Mouse (Mus musculus) liver, embryonic 15.5 days (tissue): ENCODE data around the gene Plekhh3. TPM values are rescaled to one million over a fixed set of nuclear protein-coding genes. Genes with fewer than 3 reads are reported as not detected.

Source experiments
- ATAC-seq: fragments of 200-750 bp; cut with Nextera tagmentation; 2 replicates; pipeline ENCODE4 v1.8.0; 2017; ENCODE audit warnings: moderate number of reproducible peaks, mild to moderate bottlenecking, moderate library complexity; ENCODE audit not compliant: insufficient read depth
- H3K27ac ChIP-seq: fragments of 300-500 bp; sonication (generic); replicated peaks from 2 replicates; pipeline ENCODE4 v1.5.1; 2015; ENCODE audit warnings: mild to moderate bottlenecking, inconsistent platforms
- H3K27me3 ChIP-seq: fragments of 300-500 bp; sonication (generic); 2 replicates; pipeline ENCODE4 v1.6.1; 2015; ENCODE audit warnings: mild to moderate bottlenecking, inconsistent platforms
- H3K36me3 ChIP-seq: fragments of 300-500 bp; sonication (generic); replicated peaks from 2 replicates; pipeline ENCODE4 v1.6.1; 2015; ENCODE audit warnings: moderate library complexity, mild to moderate bottlenecking, inconsistent platforms
- H3K4me1 ChIP-seq: fragments of 300-500 bp; sonication (generic); replicated peaks from 2 replicates; pipeline ENCODE4 v1.6.1; 2015; ENCODE audit warnings: inconsistent platforms
- H3K4me2 ChIP-seq: fragments of 300-500 bp; sonication (generic); 2 replicates; pipeline ENCODE4 v1.6.1; 2015; ENCODE audit warnings: moderate library complexity, mild to moderate bottlenecking, inconsistent platforms
- H3K4me3 ChIP-seq: fragments of 300-500 bp; sonication (generic); replicated peaks from 2 replicates; pipeline ENCODE4 v1.5.1; 2015; ENCODE audit warnings: mild to moderate bottlenecking, inconsistent platforms
- H3K9ac ChIP-seq: fragments of 300-500 bp; sonication (generic); 2 replicates; pipeline ENCODE4 v1.6.1; 2015; ENCODE audit warnings: moderate library complexity, mild to moderate bottlenecking, inconsistent platforms
- H3K9me3 ChIP-seq: fragments of 300-500 bp; sonication (generic); replicated peaks from 2 replicates; pipeline ENCODE4 v1.6.1; 2016; ENCODE audit warnings: inconsistent platforms
- WGBS: fragments of 180-500 bp; shearing (Covaris S2); methylation state at CpG from one replicate; pipeline ENCODE4 v1.1.7; 2015; ENCODE audit warnings: mixed read lengths; ENCODE audit not compliant: insufficient replicate concordance; 5-methylcytosine and 5-hydroxymethylcytosine counted together
- polyA plus RNA-seq: library from polyadenylated mRNA; unstranded; fragments of >200 nt; fragmentation: Nextera tagmentation; extraction: Ambion mirVana; gene quantifications from 2 replicates; pipeline ENCODE4 v1.2.1, GENCODE M21; 2015

Gene Plekhh3
- polyA plus RNA-seq, 1 experiment from 2014 or later: 1.5 TPM

DNA sequence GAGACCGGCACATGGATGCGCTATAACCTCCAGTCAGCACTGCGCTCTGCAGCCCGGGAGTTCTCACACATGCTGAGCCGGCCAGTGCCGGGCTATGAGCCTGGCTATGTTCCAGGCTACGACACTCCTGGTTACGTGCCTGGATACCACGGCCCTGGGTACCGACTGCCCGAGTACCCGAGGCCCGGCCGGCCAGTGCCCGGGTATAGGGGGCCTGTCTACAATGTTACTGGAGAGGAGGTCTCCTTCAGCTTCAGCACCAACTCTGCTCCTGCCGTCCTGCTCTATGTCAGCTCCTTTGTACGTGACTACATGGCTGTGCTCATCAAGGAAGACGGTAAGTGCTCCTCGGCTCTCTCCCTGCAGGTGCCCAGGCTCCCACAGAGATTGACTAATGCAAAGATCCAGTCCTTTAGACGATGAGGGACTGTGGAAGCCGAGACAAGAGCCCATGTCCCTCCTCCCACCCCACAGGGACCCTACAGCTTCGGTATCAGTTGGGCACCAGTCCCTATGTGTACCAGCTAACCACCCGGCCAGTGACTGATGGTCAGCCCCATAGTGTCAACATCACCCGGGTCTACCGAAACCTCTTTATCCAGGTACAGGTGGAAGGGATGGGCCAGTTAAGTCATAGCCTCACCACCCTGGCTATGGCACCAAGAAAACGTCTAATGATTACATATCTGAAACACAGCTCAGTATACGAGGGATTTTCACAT is 15.5 kb upstream of the Plekhh3 start:
- Histone ChIP-seq H3K27ac (no peak overlapping the region), H3K4me2 (no peak overlapping the region), H3K9me3 (no peaks in the 10 kb centered on the region), H3K36me3 (no peaks in the 10 kb centered on the region), H3K4me1 (peaks cover 36% of the 10 kb centered on the region), H3K27me3 (peaks cover 30% of the 10 kb centered on the region), H3K9ac (no peak overlapping the region), H3K4me3 (no peak overlapping the region)
- no peak for ATAC-seq
- WGBS: 84% methylated on average over 27 of the region's 27 CpGs

DNA sequence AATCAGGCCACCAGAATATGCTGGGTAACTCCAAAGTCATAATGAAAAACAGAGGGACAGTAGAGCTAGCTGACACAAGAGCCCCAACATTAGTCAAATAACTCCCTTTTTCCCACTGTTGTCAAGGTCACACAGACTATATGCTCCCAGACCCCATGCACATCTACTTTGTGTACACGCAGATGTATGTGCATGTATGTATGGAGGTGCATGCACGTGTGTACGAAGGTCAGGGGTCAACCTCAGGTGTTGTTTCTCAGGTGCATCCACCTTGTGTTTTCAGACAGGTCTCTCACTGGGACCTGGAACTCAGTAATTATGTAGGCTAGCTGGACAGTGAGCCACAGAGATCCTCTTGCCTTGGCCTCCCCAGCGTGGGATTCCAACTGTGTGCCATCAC is 14.3 kb upstream of the Plekhh3 start:
- 69% methylated on average over 4 of the region's 4 CpGs for WGBS
- H3K4me1 ChIP-seq: peaks cover 23% of the 10 kb centered on the region
- no peak overlapping the region for H3K4me2 ChIP-seq
- no peak for ATAC-seq
- H3K4me3 ChIP-seq: no peak overlapping the region
- H3K9ac ChIP-seq: no peak overlapping the region
- no peaks in the 10 kb centered on the region for H3K36me3 ChIP-seq
- no peaks in the 10 kb centered on the region for H3K9me3 ChIP-seq
- no peak overlapping the region for H3K27ac ChIP-seq
- peaks cover 40% of the 10 kb centered on the region for H3K27me3 ChIP-seq

DNA sequence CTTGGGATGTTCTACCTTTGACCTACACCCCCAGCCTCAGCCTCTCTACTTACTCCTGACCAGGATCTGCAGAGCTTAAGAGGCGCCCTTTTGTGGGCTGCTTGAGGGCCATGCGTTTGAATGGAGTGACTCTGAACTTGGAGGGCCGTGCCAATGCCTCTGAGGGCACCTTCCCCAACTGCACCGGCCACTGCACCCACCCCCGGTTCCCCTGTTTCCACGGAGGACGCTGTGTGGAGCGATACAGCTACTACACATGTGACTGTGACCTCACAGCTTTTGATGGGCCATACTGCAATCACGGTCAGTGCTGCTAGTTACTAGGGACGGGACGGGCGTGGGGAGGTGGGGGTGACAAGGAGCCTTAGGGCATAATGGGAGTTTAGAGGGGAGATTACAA is 13.8 kb upstream of the Plekhh3 start:
- no peaks in the 10 kb centered on the region for H3K9me3 ChIP-seq
- H3K27ac ChIP-seq: no peak overlapping the region
- H3K4me2 ChIP-seq: no peak overlapping the region
- ATAC-seq: no peak
- 76% methylated on average over 12 of the region's 12 CpGs for WGBS
- H3K36me3 ChIP-seq: no peaks in the 10 kb centered on the region
- H3K27me3 ChIP-seq: peaks cover 45% of the 10 kb centered on the region
- H3K4me1 ChIP-seq: peaks cover 18% of the 10 kb centered on the region
- H3K9ac ChIP-seq: no peak overlapping the region
- no peak overlapping the region for H3K4me3 ChIP-seq

DNA sequence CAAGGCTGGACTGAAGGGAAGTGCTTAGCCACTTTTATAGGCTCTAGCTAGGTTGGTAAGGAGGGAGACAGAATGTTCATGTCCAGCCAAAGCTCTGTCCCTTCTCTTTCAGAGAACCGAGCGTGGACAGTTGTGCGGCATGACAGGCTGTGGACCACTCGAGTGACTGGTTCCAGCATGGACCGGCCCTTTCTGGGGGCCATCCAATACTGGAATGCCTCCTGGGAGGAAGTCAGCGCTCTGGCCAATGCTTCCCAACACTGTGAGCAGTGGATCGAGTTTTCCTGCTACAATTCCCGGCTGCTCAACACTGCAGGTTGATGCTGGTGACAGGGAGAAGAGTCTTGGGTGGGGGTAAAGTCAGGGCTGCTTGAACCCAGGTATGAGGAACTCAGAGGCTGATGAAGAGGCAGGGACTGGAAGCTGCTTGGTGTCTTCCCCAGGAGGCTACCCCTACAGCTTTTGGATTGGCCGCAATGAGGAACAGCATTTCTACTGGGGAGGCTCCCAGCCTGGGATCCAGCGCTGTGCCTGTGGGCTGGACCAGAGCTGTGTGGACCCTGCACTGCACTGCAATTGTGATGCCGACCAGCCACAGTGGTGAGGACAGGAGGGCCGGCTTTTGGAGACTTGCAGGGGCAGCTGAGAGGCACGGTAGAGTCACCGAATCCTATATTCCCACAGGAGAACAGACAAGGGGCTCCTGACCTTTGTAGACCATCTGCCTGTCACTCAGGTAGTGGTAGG is 11.8 kb upstream of the Plekhh3 start:
- H3K9ac ChIP-seq: no peak overlapping the region
- no peak overlapping the region for H3K27ac ChIP-seq
- 68% methylated on average over 14 of the region's 14 CpGs for WGBS
- H3K4me3 ChIP-seq: no peak overlapping the region
- H3K4me1 ChIP-seq: peaks cover 4% of the 10 kb centered on the region; the same call in 1 of the 2 replicates
- ATAC-seq: no peak
- H3K27me3 ChIP-seq: peaks cover 63% of the 10 kb centered on the region
- no peaks in the 10 kb centered on the region for H3K36me3 ChIP-seq
- H3K4me2 ChIP-seq: no peak overlapping the region
- no peaks in the 10 kb centered on the region for H3K9me3 ChIP-seq

DNA sequence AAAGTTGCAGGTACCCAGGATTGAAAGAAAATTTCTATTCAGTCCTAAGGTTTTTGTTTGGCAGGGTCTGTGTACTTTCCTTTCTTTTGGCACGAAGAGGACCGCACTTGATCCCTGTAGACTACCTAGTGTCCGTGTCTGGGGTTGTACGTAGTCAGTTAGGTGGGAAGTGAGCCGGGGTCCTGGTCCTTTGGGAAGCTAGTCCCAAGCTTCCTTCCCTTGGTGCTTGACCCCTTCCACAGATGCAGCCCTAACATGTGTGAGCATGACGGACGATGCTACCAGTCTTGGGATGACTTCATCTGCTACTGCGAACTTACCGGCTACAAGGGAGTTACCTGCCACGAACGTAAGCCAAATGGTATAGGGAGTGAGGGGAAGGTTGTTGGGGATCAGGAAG is 10.8 kb upstream of the Plekhh3 start:
- Histone ChIP-seq H3K9me3 (no peaks in the 10 kb centered on the region), H3K4me1 (peaks cover 6% of the 10 kb centered on the region; the same call in 1 of the 2 replicates), H3K27me3 (peaks cover 73% of the 10 kb centered on the region), H3K9ac (no peak overlapping the region), H3K27ac (no peak overlapping the region), H3K4me3 (no peak overlapping the region), H3K4me2 (no peak overlapping the region), H3K36me3 (no peaks in the 10 kb centered on the region)
- WGBS: 81% methylated on average over 11 of the region's 11 CpGs
- no peak for ATAC-seq

DNA sequence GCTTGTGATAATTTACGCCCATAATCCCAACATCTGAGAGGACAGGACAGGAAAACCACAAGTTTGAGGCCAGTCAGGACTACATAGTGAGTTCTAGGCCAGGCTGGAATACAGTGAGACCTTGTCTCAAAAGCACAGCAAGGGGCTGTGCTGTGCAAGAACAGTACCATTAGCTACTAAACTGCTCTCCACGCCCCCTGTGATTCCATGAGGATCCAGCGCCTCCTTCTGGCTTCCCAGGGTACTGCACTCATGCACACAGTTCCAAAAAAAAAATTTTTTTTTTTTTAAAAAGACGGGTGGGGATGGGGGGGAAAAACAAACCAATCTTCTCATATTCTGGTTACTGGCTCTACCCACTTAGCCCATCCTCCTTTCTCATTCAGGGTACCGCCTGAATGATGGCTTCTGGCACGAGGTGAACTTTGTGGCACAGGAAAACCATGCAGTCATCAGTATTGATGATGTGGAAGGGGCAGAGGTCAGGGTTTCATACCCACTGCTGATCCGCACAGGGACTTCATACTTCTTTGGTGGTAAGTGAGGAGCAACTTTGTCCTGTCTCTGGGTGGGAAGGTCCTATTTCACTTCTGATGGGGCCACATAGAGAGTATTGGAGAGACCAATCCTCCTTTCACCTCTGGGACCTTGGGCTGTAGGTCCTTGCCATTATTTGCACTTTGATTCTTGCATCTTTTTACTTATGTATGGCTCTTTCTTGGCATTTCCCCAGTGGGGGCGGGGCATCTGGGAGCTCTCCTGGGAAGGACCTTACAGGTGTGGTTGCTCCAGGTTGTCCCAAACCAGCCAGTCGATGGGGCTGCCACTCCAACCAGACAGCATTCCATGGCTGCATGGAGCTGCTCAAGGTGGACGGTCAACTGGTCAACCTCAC is 9.9 kb upstream of the Plekhh3 start:
- no peaks in the 10 kb centered on the region for H3K36me3 ChIP-seq
- no peak overlapping the region for H3K4me3 ChIP-seq
- H3K9me3 ChIP-seq: no peaks in the 10 kb centered on the region
- H3K4me2 ChIP-seq: no peak overlapping the region
- ATAC-seq: no peak
- H3K4me1 ChIP-seq: peaks cover 11% of the 10 kb centered on the region
- H3K9ac ChIP-seq: no peak overlapping the region
- H3K27ac ChIP-seq: no peak overlapping the region
- H3K27me3 ChIP-seq: peaks cover 82% of the 10 kb centered on the region
- 29% methylated on average over 10 of the region's 10 CpGs for WGBS

DNA sequence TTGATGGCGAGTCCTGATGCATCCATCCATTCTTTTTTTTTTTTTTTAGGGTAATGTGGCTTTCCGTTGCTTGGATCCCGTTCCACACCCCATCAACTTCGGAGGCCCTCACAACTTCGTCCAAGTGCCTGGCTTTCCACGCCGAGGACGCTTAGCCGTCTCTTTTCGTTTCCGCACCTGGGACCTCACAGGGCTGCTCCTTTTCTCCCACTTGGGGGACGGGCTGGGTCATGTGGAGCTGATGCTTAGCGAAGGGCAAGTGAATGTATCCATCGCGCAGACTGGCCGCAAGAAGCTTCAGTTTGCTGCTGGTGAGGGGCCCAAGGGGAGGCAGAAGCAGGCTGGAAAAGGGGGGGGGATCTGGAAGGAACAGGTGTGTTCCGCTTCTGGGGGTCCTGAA is 9.1 kb upstream of the Plekhh3 start:
- no peak overlapping the region for H3K4me2 ChIP-seq
- 67% methylated on average over 17 of the region's 17 CpGs for WGBS
- ATAC-seq: no peak
- no peaks in the 10 kb centered on the region for H3K9me3 ChIP-seq
- peaks cover 90% of the 10 kb centered on the region for H3K27me3 ChIP-seq
- peaks cover 14% of the 10 kb centered on the region for H3K4me1 ChIP-seq
- H3K36me3 ChIP-seq: no peaks in the 10 kb centered on the region
- H3K4me3 ChIP-seq: no peak overlapping the region
- no peak overlapping the region for H3K9ac ChIP-seq
- H3K27ac ChIP-seq: no peak overlapping the region

DNA sequence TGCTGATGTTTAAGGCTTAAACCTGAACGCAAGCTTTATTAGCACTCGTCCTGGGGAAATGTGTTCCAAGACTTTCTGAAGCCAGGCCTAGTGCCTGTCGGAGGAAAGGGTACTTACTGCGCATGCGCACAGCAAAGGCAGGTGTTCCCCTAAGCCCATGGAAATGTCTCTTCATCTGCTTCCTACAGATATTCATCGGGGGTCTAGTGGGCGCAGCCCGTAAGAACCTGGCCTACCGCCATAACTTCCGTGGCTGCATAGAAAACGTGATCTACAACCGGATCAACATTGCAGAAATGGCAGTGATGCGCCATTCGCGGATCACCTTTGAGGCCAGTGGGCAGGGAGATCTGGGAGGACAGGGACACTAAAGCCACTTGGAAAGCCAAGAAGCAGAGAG is 8.2 kb upstream of the Plekhh3 start:
- peaks cover 93% of the 10 kb centered on the region for H3K27me3 ChIP-seq
- H3K9ac ChIP-seq: no peak overlapping the region
- ATAC-seq: no peak
- H3K4me1 ChIP-seq: peaks cover 23% of the 10 kb centered on the region
- no peaks in the 10 kb centered on the region for H3K36me3 ChIP-seq
- no peak overlapping the region for H3K4me3 ChIP-seq
- no peak overlapping the region for H3K4me2 ChIP-seq
- WGBS: 75% methylated on average over 15 of the region's 15 CpGs
- no peaks in the 10 kb centered on the region for H3K9me3 ChIP-seq
- no peak overlapping the region for H3K27ac ChIP-seq

DNA sequence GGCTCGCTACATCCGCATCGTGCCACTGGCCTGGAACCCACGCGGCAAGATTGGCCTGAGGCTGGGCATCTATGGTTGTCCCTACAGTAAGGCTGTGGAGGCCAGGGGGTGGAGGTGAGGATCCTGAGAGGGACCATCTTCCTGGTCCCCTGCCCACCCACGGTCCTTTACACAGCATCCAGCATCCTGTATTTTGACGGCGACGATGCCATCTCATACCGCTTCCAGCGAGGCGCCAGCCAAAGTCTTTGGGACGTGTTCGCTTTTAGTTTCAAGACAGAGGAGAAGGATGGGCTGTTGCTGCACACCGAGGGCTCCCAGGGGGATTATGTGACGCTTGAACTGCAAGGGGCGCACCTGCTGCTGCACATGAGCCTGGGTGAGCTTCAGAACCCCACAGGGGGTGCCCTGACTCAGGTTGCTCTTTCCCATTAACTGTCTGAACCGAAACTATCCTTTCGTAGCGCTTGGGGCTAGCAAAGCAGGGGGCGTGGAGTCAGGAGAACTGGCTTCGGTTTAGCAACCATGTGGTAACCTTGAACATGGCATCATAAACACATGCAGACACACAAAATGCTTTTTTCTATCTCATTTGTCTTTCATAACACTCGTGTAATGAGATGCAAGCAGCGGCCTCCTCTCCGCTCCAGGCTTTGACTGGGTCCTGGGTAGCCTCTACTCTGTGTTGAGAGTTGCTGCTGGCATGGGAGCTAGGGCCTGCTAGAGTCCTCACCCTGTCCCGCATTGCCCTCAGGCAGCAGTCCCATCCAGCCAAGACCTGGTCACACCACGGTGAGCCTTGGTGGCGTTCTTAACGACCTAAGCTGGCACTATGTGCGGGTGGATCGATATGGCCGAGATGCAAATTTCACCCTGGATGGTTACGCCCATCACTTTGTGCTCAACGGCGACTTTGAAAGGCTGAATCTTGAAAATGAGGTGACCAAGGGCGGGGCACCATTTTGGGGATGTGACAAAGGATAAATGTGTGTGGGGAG is 7.2 kb upstream of the Plekhh3 start:
- 49% methylated on average over 36 of the region's 36 CpGs for WGBS
- ATAC-seq: no peak
- Histone ChIP-seq H3K4me3 (no peak overlapping the region), H3K9ac (no peak overlapping the region), H3K4me1 (peaks cover 33% of the 10 kb centered on the region), H3K36me3 (no peaks in the 10 kb centered on the region), H3K4me2 (no peak overlapping the region), H3K27me3 (peaks cover 96% of the 10 kb centered on the region), H3K27ac (no peak overlapping the region), H3K9me3 (no peaks in the 10 kb centered on the region)
